Mouse (Mus musculus): Measurements from ENCODE around the gene Slc22a18. TPM values are rescaled to one million over a fixed set of nuclear protein-coding genes. Genes with fewer than 3 reads are reported as not detected.

Gene Slc22a18
- polyA plus RNA-seq, 1 experiment from 2014 or later = 8.7 TPM

DNA sequence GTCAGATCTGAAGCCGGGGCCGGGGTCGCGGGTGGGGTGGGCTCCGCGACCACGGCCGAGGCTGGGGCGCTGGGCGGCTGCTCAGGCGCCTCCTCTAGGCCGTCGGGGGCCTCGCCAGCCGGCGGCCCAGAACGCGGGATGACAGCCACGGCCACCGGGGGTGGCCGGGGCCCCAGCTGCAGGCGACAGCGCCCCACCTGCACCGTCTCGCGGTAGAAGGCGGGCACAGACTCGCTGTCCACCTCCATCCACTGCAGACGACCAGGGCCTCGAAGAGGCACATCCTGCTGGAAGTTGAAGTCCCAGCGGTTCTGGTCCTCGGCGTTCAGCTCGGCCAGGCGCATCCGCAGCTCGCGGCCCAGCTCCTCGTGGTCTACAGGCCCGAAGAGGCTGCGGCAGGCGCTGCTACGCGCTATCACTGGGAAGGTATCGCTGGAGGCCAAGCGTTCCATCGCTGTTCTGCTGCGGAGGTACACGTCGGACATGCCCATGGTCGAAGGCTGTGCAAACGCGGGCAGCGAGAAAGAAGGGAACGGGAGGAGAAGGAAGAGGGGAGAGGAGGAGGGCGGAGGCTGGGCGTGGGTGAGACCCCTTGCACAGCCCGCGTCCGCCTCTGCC lies 13.2 kb upstream of the Slc22a18 start:
- ATAC-seq (replicated peaks; ENCODE audit: low FRiP score, low TSS enrichment, low read depth) (no peak), DNase-seq (ENCODE audit: low spot score) (no peak)
- peak overlapping the region; percentile 60 for H3K9ac ChIP-seq (ENCODE audit: low read length)
- peaks cover 22% of the 10 kb centered on the region for H3K4me1 ChIP-seq (replicated peaks; ENCODE audit: control insufficient read depth, insufficient read depth, low read length)
- H3K9me3 ChIP-seq (ENCODE audit: control insufficient read depth, low read length) = peaks cover 20% of the 10 kb centered on the region
- H3K4me2 ChIP-seq (ENCODE audit: low read length) = peak overlapping the region; percentile 56
- H3K4me3 ChIP-seq (ENCODE audit: low read depth, low read length) = peak overlapping the region; percentile 46
- whole genome bisulfite sequencing = 35% methylated on average over 54 of the region's 60 CpGs
- peak overlapping the region; percentile 58 for H3K27ac ChIP-seq (ENCODE audit: low read depth)
- H3K27me3 ChIP-seq (replicated peaks; ENCODE audit: control insufficient read depth, insufficient read depth, low read length) = no peaks in the 10 kb centered on the region
- peaks cover 4% of the 10 kb centered on the region; the same call in 1 of the 2 replicates for H3K36me3 ChIP-seq (ENCODE audit: control insufficient read depth, insufficient read depth, low read length)

GRCm38 (mm10) chr7:143460874-143461273 lies 12.7 kb upstream of the Slc22a18 start, which contains the start of gene Cdkn1c:
Gene Cdkn1c, minus strand, starts transcription at chr7:143461050.
- Histone ChIP-seq H3K27me3 (replicated peaks; ENCODE audit: control insufficient read depth, insufficient read depth, low read length) (no peaks in the 10 kb centered on the region), H3K36me3 (ENCODE audit: control insufficient read depth, insufficient read depth, low read length) (peaks cover 4% of the 10 kb centered on the region; the same call in 1 of the 2 replicates), H3K4me1 (replicated peaks; ENCODE audit: control insufficient read depth, insufficient read depth, low read length) (peaks cover 24% of the 10 kb centered on the region), H3K4me3 (ENCODE audit: low read depth, low read length) (peak within 1 kb of the TSS; percentile 46), H3K9me3 (ENCODE audit: control insufficient read depth, low read length) (peaks cover 20% of the 10 kb centered on the region), H3K9ac (ENCODE audit: low read length) (peak within 1 kb of the TSS; percentile 60), H3K27ac (ENCODE audit: low read depth) (peak within 1 kb of the TSS; percentile 58), H3K4me2 (ENCODE audit: low read length) (peak within 1 kb of the TSS; percentile 56)
- 32% methylated on average over 41 of the region's 48 CpGs for WGBS
- DNase-seq (ENCODE audit: low spot score) (peak; percentile 91), ATAC-seq (replicated peaks; ENCODE audit: low FRiP score, low TSS enrichment, low read depth) (peak; percentile 84)

GRCm38 (mm10) chr7:143461294-143461870 lies 12.2 kb upstream of the Slc22a18 start:
- H3K27ac ChIP-seq (ENCODE audit: low read depth) = no peak overlapping the region

DNA sequence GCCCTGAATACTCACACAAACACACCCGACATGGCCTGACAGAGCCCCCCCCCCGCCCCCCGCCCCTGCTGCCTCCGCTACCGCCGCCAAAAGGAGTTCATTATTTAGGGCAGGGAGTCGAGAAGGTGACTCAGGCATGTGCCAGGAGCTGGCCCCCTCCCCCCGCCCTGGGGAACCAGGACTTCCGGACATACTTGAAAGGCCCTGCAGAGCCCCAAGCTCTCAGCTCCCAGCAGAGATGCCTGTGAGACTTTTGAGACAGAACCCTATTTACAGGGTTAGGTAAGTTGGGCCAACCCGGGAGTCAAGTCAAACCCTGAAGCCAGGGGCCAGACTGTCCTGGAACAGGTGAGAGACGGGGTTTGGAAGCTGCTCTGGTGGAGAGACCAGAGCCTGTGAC lies 11.6 kb upstream of the Slc22a18 start:
- H3K4me1 ChIP-seq (replicated peaks; ENCODE audit: control insufficient read depth, insufficient read depth, low read length) = peaks cover 24% of the 10 kb centered on the region
- no peak overlapping the region for H3K9ac ChIP-seq (ENCODE audit: low read length)
- H3K36me3 ChIP-seq (ENCODE audit: control insufficient read depth, insufficient read depth, low read length) = peaks cover 4% of the 10 kb centered on the region; the same call in 1 of the 2 replicates
- 42% methylated on average over 11 of the region's 11 CpGs for WGBS
- no peak for DNase-seq (ENCODE audit: low spot score)
- ATAC-seq (replicated peaks; ENCODE audit: low FRiP score, low TSS enrichment, low read depth) = no peak
- no peak overlapping the region for H3K4me3 ChIP-seq (ENCODE audit: low read depth, low read length)
- no peak overlapping the region for H3K27ac ChIP-seq (ENCODE audit: low read depth)
- 0 out of 2 replicates have a peak overlapping the region, but pooled peaks have one; percentile 50 for H3K4me2 ChIP-seq (ENCODE audit: low read length)
- H3K27me3 ChIP-seq (replicated peaks; ENCODE audit: control insufficient read depth, insufficient read depth, low read length) = no peaks in the 10 kb centered on the region
- peaks cover 20% of the 10 kb centered on the region for H3K9me3 ChIP-seq (ENCODE audit: control insufficient read depth, low read length)

More at GRCm38 (mm10) chr7:143461294-143461870, 12.2 kb upstream of the Slc22a18 start:
- Histone ChIP-seq H3K36me3 (ENCODE audit: control insufficient read depth, insufficient read depth, low read length) (peaks cover 4% of the 10 kb centered on the region; the same call in 1 of the 2 replicates), H3K9me3 (ENCODE audit: control insufficient read depth, low read length) (peaks cover 20% of the 10 kb centered on the region), H3K4me1 (replicated peaks; ENCODE audit: control insufficient read depth, insufficient read depth, low read length) (peaks cover 24% of the 10 kb centered on the region), H3K27me3 (replicated peaks; ENCODE audit: control insufficient read depth, insufficient read depth, low read length) (no peaks in the 10 kb centered on the region), H3K4me3 (ENCODE audit: low read depth, low read length) (peak overlapping the region; percentile 46), H3K4me2 (ENCODE audit: low read length) (peak overlapping the region; percentile 50), H3K9ac (ENCODE audit: low read length) (peak overlapping the region; percentile 39; the same call in 1 of the 2 replicates)
- 42% methylated on average over 26 of the region's 32 CpGs for WGBS
- DNase-seq (ENCODE audit: low spot score) = peak; percentile 72
- ATAC-seq (replicated peaks; ENCODE audit: low FRiP score, low TSS enrichment, low read depth) = peak; percentile 40

- H3K4me2 ChIP-seq (ENCODE audit: low read length) = no peak overlapping the region
- peaks cover 4% of the 10 kb centered on the region; the same call in 1 of the 2 replicates for H3K36me3 ChIP-seq (ENCODE audit: control insufficient read depth, insufficient read depth, low read length)
- ATAC-seq (replicated peaks; ENCODE audit: low FRiP score, low TSS enrichment, low read depth) (no peak), DNase-seq (ENCODE audit: low spot score) (no peak)
- no peak overlapping the region for H3K4me3 ChIP-seq (ENCODE audit: low read depth, low read length)
- peaks cover 20% of the 10 kb centered on the region for H3K9me3 ChIP-seq (ENCODE audit: control insufficient read depth, low read length)
- H3K27ac ChIP-seq (ENCODE audit: low read depth) = no peak overlapping the region
- no peaks in the 10 kb centered on the region for H3K27me3 ChIP-seq (replicated peaks; ENCODE audit: control insufficient read depth, insufficient read depth, low read length)
- peaks cover 24% of the 10 kb centered on the region for H3K4me1 ChIP-seq (replicated peaks; ENCODE audit: control insufficient read depth, insufficient read depth, low read length)
- H3K9ac ChIP-seq (ENCODE audit: low read length) = no peak overlapping the region
- 79% methylated on average over 5 of the region's 5 CpGs for WGBS
These were observed 11.0 kb upstream of the Slc22a18 start for GRCm38 (mm10) chr7:143462516-143462915.

DNA sequence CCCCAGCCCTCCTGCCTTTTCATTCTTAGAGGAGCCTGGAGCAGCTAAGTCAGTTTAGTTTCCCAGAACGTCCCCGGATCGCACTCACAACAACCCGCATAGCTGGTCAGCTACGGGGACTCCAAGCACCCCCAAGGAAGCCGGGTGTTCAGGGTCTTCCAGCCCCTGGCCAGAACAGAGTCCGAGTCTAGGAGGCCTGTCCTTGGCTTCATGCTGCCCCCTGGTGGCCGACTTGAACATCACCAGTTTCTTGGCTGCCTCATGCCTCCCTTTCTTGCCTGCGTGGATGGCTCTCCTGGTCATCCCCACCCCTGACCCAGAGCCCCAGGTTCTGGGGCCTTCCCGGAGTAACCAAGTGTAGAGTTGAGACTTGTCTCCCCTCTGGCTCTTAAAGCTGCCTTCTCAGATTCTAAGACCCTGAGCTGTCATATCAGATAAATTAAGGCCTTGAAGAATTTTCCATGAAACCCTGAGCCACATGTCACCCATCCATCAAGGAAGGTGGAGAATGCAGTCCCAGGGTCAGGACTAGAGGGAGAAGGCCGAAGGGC lies 9.6 kb upstream of the Slc22a18 start:
- H3K36me3 ChIP-seq (ENCODE audit: control insufficient read depth, insufficient read depth, low read length) = no peaks in the 10 kb centered on the region
- DNase-seq (ENCODE audit: low spot score) = peak; percentile 93
- no peaks in the 10 kb centered on the region for H3K27me3 ChIP-seq (replicated peaks; ENCODE audit: control insufficient read depth, insufficient read depth, low read length)
- 29% methylated on average over 11 of the region's 11 CpGs for WGBS
- ATAC-seq (replicated peaks; ENCODE audit: low FRiP score, low TSS enrichment, low read depth) = no peak
- no peak overlapping the region for H3K4me2 ChIP-seq (ENCODE audit: low read length)
- H3K4me1 ChIP-seq (replicated peaks; ENCODE audit: control insufficient read depth, insufficient read depth, low read length) = peaks cover 28% of the 10 kb centered on the region
- H3K4me3 ChIP-seq (ENCODE audit: low read depth, low read length) = no peak overlapping the region
- peaks cover 19% of the 10 kb centered on the region for H3K9me3 ChIP-seq (ENCODE audit: control insufficient read depth, low read length)
- H3K27ac ChIP-seq (ENCODE audit: low read depth) = peak overlapping the region; percentile 69
- H3K9ac ChIP-seq (ENCODE audit: low read length) = no peak overlapping the region

DNA sequence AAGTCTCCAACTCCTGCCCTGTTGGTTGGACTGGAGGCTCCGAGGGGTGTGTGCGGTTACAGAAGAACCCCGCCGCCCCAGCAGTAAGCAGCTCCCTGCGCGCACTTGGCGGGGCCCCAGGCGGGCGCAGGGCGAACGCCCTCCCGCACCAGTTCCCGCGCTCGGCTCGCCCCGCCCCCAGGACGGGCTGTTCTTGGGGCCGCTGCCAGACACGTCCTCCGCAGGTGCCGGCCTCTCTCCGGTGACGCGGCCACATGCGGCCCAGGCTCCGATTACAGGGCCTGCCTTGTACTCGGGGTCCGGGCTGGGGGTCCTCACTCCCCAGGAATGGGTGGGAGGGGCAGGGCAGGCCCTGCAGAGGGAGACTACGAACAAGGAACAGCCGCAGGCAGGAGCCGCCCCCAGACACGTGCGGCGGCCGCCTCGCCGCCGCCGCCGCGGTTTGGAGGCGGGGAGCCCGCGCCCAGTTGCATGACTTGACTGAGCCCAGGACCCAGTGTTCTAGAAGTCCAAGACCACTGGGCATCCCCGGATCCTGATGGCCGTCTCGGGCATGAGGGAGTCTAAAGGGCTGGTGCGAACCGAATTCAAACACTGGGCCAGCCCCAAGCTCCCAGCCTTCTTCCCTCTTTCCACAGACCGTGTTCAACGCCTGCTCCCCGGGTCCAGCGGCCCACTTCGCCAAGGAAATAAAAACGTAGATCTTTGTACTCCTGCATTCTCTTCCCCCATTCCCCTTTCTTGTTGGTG lies 8.6 kb upstream of the Slc22a18 start:
- H3K9ac ChIP-seq (ENCODE audit: low read length) = peak overlapping the region; percentile 34
- peak overlapping the region; percentile 28 for H3K4me3 ChIP-seq (ENCODE audit: low read depth, low read length)
- no peaks in the 10 kb centered on the region for H3K27me3 ChIP-seq (replicated peaks; ENCODE audit: control insufficient read depth, insufficient read depth, low read length)
- H3K4me1 ChIP-seq (replicated peaks; ENCODE audit: control insufficient read depth, insufficient read depth, low read length) = peaks cover 28% of the 10 kb centered on the region
- H3K4me2 ChIP-seq (ENCODE audit: low read length) = peak overlapping the region; percentile 57
- peaks cover 15% of the 10 kb centered on the region for H3K9me3 ChIP-seq (ENCODE audit: control insufficient read depth, low read length)
- ATAC-seq (replicated peaks; ENCODE audit: low FRiP score, low TSS enrichment, low read depth) (0 out of 2 replicates have a peak, but pooled peaks have one; percentile 30), DNase-seq (ENCODE audit: low spot score) (peak; percentile 90)
- 24% methylated on average over 56 of the region's 56 CpGs for WGBS
- no peaks in the 10 kb centered on the region for H3K36me3 ChIP-seq (ENCODE audit: control insufficient read depth, insufficient read depth, low read length)
- peak overlapping the region; percentile 69 for H3K27ac ChIP-seq (ENCODE audit: low read depth)

DNA sequence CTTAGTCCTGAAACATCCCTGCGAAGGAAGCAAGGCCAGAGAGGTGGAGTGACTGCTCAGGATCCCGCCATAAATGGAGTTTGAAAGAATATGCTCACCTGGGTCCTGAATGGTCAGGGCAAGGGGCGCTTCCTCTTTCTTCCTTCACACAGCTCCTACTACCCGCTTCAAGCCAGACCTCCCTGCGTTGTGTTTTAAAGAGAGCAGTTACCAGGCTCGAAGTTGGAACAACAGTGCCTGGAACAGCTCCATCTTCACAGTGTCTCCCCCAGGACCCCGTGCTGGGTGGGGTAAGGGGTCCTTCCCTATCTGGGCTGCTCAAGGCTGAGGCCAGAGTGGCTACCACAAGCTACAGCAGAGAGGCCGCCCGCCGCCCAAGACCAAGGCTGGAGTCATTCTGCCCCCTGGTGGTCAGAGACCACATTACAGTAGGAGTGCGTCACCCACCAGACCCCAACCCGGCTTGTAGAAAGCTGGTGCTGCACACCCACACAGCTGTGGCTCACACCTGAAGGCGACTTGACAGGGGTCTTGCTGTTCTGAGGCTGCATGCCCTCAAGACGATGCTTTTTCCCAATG lies 7.3 kb upstream of the Slc22a18 start:
- Histone ChIP-seq H3K4me2 (ENCODE audit: low read length) (no peak overlapping the region), H3K27me3 (replicated peaks; ENCODE audit: control insufficient read depth, insufficient read depth, low read length) (no peaks in the 10 kb centered on the region), H3K4me1 (replicated peaks; ENCODE audit: control insufficient read depth, insufficient read depth, low read length) (peaks cover 28% of the 10 kb centered on the region), H3K9me3 (ENCODE audit: control insufficient read depth, low read length) (0 out of 2 replicates have a peak, but pooled peaks cover 3% of the 10 kb centered on the region), H3K36me3 (ENCODE audit: control insufficient read depth, insufficient read depth, low read length) (no peaks in the 10 kb centered on the region), H3K4me3 (ENCODE audit: low read depth, low read length) (no peak overlapping the region), H3K27ac (ENCODE audit: low read depth) (no peak overlapping the region), H3K9ac (ENCODE audit: low read length) (no peak overlapping the region)
- 34% methylated on average over 14 of the region's 14 CpGs for WGBS
- ATAC-seq (replicated peaks; ENCODE audit: low FRiP score, low TSS enrichment, low read depth) = 0 out of 2 replicates have a peak, but pooled peaks have one; percentile 8
- DNase-seq (ENCODE audit: low spot score) = peak; percentile 97
